Mouse (Mus musculus): ENCODE data around the gene Rusc2.
A peak's percentile ranks its signal among the peaks of the same experiment; 100 is the strongest.

Gene Rusc2

DNA sequence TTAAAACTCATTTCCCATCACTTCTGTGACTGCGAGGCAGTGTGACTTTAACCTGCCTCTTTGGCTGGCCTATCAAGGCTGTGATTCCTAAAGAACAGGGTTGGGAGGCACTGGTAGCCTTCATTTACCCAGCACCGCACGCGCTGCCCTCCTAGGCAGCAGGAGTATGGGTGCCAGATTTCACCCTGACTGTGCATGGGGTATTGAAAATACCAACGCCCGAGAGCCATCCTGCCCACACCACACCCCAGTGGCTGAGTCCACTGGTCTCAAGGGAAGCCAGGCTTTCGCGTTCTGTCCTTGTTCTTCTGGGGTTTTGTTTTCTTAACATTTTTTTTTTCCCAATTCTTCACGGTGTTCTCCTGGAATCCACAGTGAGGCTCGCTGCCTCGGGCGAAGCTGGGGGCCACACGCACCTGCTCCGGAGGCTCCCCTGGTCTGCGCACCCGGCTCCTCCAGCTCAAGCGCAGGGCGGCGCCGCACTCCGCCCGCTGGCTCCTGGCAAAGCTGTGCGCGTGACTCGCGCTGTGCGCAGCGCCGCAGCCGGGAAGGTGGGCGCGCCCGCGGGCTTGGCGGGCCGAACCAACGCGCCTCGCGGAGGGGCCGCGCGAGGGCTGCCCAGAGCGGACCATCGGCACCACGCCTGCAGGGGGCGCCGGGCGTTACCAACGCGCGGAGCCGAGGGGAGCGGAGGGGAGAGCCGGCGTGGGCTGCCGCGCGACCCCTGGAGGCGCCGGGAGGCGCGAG is at the start of gene Rusc2:
Gene Rusc2 (plus strand): TSS at position 572 of the 747 bp plus-strand sequence.
- DNase-seq (ENCODE audit: low spot score in 2 of 2) = peak; percentile 48 to 75

DNA sequence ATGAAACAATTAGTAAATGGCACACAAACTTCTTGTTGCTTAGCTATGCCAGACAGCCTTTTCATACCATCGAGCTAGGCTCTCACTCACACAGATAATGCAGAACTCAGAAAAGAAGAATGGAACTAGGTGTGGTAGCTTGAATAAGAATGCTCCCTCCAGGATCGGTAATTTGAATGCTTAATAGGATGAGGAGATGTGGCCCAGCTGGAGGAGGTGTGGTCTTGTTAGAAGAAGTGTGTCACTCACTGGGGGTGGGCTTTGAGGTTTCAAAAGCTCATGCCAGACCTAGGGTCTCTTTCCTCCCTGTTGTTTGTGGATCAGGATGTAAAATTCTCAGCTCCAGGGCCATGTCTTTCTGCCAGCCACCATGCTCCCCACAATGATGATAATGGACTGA is 47.0 kb upstream of the Rusc2 start:
- no peak for DNase-seq (ENCODE audit: low spot score in 2 of 2)

DNA sequence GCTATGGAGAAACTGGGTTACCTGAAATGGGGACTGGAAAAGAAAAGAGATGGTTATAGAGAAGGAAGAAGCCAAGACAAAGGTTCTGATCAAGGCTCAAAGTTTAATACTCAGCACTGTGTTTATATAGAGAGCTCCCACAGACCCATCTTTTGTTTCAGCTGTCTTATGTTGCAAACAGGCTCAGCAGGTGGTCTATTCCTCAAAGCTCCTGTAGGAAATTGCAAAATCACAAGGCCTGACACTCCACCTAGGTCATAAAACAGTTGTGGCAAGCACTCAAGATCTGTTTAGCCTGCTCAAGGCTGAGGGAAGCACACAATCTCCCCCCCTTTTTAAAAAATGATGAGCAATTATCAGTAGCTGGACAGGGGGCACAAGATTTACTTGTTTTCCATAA is 45.6 kb upstream of the Rusc2 start:
- DNase-seq (ENCODE audit: low spot score in 2 of 2) = no peak

DNA sequence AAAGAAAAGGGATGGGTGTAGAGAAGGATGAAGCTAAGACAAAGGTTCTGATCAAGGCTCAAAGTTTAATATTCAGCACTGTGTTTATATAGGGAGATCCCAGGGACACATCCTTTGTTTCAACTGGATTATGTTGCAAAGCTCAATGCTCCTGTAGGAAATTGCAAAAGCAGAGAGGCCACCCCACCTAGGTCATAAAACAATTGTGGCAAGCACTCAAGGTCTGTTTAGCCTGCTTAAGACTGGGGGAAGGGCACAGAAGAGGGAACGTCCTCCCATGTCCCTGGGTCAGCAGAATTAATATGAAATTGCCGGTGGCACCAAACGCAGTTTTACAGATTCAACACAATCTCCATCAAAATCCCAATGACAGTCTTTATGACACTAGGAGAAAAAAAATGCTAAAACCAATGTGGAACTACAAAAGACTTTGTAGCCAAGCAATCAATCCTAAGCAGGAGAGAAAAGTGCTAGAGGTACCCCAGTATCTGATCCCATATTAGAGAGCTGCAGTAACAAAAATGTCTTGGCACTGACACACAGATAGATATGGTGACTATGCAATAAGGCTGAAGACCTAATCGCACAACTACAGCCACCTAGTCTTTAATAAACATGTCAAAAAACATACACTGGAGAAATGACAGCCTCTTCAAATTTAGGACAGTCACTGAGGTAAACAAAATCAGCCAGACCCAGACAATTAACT is 41.5 kb upstream of the Rusc2 start:
- no peak for DNase-seq (ENCODE audit: low spot score in 2 of 2)

DNA sequence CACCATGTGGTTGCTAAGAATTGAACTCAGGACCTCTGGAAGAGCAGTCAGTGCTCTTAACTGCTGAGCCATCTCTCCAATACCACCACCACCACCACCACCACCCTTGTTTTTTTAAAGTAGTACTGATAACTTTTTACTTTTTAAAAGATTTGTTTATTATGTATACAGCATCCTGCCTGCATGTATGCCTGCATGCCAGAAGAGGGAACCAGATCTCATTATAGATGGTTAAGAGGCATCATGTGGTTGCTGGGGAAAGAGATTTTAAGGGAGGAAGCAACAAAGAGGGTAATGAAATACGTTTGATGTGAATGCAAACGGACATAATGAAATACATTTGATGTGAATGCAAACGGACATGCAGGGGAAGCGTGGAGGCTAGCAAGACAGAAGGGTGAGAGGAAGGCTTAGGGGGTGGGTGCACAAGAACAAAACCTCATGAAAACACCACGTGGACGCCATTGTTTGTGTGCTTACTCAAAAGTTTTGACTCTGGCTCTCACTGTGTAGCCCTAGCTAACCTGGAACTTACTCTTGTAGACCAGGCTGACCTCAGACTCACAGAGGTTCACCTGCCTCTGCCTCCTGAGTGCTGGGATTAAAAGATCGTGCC is 40.4 kb upstream of the Rusc2 start:
- DNase-seq (ENCODE audit: low spot score in 2 of 2) = no peak

DNA sequence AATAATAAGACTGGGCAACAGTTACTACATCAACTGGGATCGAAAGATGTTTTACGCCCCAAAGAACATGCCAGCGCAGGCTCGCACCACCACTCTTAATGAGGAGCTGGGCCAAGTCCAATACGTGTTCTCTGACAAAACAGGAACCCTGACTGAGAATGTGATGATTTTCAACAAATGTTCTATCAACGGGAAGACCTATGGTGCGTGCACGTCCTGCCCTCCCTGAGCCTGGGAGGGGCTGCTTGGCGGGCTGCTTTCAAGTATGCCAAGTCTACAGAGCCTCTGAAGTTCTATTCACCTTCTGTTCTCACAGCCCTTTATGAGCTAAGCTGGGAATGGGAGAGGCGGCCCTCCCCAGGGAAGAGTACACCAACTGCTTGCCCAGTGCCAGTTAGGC is 39.3 kb upstream of the Rusc2 start:
- DNase-seq (ENCODE audit: low spot score in 2 of 2) = no peak

DNA sequence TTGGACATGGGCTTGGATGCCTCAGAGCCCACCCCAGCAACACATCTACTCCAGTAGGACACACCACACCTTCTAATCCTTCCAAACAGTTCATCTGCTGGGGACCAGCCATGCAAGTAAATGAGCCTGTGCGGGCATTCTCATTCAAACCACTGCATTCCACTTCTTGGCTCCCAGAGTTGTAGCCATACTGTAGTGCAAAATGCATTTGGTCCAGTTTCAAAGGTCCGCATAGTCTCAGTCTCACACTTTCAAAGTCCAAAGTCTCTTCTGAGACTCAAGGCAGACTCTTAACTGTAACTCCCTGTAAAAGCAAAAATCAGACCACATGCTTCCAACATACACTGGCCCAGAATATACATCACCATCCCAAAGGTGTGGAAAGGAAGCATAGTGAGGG is 36.8 kb upstream of the Rusc2 start:
- no peak for DNase-seq (ENCODE audit: low spot score in 2 of 2)

DNA sequence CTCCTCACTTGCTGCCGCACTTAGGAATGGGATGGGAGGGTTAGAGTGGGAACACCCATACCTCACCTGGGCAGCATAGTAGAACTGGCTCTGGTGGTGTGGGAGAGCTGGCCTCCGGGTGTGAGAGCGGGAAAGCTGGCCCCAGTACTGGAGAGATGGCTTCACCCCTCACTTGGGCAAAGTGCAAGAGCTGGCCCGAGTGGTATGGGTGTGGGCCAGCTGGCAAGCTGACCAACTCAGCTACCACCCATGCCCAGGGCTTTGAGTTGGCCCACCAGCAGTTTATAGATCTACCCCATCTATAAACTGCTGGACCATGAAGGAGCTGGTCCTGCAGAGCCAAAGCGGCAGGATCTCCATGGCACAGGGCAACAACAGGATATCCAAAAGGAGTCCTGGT is 32.6 kb upstream of the Rusc2 start:
- DNase-seq (ENCODE audit: low spot score in 2 of 2) = no peak

DNA sequence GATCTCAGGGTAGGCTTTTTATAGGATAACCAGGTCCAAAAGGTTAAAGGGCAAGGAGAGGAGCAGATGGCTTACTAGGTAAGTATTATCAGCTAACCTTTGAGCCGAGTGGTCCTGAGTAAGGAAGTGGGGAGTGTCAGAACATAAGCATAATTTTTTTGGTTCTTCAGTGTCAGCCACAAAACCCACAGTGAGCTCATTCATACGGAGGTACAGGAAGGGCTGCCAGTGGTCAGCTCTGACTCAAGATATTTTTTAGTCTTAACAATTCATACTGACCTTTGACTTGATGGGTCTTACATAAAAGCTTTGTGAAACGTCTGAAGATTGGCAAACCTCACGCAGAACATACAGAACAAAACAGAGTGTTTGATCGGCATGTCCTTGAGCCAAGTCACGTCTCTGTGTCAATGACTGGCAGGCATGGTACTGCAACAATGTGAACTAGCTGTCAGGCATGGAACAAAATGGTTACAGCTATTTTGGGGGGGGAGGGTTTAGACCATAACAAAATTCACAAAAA is 31.7 kb upstream of the Rusc2 start:
- no peak for DNase-seq (ENCODE audit: low spot score in 2 of 2)

DNA sequence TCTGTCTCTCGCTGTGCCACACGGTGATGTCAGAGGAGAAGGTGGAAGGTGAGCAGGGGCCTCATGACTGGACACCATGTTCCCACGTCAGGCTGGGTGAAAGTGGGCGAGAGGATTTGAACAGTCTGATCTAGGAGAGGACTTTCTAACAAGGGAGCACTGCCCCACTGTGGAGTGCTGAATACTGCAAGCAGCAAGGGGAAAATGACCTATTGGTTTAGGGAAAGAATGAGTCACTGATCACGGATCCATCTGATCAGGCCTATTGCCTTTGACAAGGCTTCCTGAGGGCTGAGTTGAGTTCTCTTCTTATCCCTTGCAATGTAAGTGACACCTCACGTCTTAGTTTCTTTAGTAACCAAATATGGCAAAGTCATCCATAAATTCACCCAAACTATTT is 28.1 kb upstream of the Rusc2 start:
- no peak for DNase-seq (ENCODE audit: low spot score in 2 of 2)

DNA sequence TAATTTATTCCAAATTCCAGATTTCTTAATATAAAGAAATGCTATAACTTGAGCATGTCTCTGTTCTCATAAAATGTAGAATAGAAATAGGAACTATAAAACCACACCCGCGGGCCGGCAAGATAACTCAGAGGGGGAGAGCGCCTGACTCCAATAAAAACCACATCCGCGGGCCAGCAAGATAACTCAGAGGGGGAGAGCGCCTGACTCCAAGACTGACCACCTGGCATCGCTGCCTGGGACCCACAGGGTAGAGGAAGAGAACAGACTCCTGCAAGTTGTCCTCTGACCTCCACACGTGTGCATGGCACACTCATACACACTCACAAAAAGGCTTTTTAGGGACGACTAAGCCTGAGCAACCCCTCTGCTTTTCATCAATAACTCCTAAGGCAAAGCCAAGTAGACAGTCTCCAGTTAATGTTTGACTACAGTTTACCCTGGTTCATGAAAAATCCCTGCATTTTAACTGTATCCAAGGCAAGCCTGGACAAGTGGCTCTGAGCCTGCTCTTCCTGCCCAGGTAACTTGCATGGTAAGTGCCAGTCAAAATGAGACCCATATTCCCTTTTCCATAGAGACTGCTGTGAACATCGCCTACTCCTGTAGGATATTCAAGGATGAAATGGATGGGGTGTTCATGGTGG is 16.7 kb upstream of the Rusc2 start:
- no peak for DNase-seq (ENCODE audit: low spot score in 2 of 2)

DNA sequence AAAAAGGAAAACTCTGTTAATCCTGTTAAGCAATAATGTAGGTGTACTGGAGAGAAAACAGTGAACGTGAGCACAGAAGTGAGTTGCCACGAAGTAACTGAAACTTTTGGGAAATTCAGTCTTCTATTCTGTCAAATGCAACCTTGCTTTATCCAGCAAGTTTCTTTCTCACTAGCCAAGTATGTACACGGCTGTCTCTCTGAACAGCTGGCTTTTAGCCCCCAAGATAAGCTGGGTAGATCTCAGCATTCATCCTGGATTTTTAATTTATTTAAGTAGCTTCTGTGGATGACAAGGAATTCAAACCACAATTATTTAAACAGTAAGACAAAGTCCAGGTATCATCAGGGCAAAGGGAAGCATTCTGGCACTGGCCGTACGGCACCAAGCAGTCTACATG is 14.5 kb upstream of the Rusc2 start:
- no peak for DNase-seq (ENCODE audit: low spot score in 2 of 2)

DNA sequence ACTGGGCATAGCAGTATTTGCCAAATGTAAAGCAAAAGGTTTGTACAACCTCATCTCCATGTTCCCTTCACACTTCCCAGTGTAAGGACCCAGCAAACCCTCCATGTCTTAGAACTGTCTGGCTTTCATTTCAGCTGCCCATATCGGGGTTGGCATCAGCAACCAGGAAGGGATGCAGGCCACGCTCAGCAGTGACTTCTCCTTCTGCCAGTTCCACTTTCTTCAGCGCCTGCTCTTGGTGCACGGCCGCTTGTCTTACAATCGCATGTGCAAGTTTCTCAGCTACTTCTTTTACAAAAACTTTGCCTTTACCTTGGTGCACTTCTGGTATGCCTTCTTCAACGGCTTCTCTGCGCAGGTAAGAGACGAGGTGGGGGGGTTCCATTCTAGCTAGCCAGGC is 14.0 kb upstream of the Rusc2 start:
- DNase-seq (ENCODE audit: low spot score in 2 of 2) = no peak

DNA sequence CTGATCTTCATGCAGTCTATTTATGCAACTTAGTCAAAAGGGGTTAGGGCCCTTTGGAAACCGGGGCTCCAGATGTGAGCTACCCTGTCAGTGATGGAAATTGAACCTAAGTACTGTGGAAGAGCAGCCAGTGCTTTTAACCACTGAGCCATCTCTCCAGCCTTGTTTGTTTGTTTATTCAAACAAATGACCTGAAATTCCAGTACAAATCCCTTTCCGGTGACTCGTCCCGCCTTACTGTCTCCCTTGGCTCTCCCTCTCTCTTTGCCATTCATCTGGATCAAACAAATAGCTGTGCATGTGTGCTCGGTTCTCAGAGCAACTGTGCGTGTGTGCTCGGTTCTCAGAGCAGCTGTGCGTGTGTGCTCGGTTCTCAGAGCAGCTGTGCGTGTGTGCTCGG is 10.4 kb upstream of the Rusc2 start:
- DNase-seq (ENCODE audit: low spot score in 2 of 2) = no peak

DNA sequence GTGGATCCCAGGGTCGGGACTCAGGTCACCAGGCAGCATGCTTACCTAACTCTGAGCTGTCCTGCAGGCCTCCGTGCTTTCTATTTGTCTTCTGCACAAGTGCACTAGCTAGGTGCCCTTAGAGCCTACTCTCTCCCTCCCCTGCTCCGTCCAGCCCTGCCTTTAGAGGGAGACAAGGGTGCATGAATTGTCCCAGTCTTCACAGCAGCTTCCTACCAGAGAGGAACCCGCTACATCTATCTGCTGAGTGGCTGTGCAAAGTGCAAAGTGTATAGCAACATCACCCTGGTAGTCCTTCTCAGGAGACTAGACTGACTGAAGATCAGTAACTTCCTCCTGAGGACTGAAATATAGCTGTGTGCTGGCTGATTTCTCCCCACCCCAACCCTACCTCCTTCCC is 9.6 kb upstream of the Rusc2 start:
- DNase-seq (ENCODE audit: low spot score in 2 of 2) = no peak

DNA sequence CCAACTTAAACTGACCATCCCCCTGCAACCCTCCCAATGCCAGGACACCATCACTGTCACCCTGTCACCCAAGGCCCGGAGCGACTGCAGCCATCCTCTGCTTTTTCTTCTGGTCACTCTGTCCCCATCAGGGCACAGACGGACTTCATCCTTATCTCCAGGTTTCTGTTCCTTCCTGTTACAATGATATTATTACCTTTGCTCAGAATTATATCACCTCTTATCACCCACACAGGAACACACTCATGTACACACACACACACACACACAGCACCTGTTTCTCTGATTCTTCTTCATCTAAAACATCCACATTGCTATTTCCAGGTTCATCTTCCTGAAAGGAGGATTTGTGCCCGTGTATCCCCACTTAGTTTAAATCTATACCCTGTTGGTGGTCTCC is 7.5 kb upstream of the Rusc2 start:
- no peak for DNase-seq (ENCODE audit: low spot score in 2 of 2)

DNA sequence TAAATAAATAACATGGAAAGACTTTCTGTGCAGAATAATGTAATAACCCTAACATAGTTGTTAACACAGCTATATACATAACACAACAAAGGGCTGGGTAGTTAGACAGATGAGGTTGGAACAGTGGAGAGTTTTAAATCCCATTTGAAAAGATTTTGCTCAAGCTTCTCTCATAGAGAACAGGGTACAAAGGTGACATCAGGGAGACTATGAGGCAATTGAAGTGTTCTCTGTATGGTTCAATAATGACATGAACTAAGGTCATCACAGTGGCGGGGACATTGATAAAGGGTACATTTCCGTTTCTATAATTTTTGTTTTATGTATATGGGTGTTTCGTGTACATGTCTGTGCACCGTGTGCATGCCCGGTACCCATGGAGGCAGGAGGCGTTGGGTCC is 2.2 kb upstream of the Rusc2 start:
- no peak for DNase-seq (ENCODE audit: low spot score in 2 of 2)

DNA sequence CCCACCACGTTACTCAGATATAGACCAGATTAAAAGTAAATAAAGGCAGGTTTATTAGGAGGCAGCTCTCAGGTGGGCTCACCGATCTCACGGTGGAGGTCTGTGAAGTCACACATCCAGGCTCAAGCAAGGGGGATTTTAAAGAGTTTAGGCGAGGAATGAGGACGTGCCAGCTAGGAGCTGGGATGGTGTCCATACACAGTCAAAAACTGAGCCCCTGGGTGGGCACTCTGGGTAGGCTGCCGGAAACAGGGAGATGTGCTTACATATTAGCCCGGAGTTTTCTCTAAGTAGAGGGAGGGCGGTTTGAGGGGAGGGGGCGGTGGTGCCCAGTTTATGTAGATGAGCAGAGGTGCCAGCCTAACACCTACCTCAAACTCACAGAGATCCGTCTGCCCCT is 828 bp upstream of the Rusc2 start:
- no peak for DNase-seq (ENCODE audit: low spot score in 2 of 2)

DNA sequence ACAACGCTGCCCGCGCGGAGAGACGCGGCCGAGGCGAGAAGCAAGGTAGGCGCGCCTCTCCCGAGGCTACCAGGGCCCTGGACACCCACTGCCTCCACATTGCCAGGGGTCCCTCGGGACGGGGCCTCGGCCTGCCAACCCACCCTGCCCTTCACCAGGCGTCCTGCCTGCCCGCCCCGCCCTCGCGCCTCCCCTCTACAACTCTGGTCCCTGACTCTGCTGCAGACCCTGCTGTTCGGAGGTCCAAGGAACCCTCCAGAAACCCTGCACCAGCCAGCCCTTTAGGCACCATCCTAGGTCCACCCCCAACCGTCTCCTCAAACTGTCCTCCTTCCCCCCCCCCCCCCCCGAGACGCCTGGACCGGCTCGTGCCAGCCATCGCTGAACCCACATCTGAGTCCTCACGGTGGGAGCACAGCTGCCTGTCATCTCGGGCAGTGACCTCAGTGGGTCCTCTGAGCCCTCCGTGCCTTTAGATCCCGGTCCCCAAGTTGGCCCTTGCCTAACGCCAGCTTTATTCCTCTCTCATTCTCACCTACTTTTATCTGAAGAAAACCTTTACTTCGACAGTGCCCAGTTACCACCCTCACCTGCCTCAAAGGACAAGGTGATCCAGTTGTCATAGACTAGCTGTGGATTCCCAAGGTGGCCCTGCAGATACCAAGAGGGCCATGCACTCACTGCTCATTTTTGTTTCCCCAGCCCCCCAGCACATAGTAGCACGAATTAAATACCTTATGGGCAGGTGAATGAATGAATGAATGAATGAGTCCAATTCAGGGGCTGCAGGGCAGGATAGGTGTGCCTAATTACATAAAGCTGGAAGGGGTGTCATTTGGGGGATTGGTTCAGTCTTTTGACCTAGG is 609 bp downstream of the Rusc2 start:
- DNase-seq (ENCODE audit: low spot score in 2 of 2) = no peak

DNA sequence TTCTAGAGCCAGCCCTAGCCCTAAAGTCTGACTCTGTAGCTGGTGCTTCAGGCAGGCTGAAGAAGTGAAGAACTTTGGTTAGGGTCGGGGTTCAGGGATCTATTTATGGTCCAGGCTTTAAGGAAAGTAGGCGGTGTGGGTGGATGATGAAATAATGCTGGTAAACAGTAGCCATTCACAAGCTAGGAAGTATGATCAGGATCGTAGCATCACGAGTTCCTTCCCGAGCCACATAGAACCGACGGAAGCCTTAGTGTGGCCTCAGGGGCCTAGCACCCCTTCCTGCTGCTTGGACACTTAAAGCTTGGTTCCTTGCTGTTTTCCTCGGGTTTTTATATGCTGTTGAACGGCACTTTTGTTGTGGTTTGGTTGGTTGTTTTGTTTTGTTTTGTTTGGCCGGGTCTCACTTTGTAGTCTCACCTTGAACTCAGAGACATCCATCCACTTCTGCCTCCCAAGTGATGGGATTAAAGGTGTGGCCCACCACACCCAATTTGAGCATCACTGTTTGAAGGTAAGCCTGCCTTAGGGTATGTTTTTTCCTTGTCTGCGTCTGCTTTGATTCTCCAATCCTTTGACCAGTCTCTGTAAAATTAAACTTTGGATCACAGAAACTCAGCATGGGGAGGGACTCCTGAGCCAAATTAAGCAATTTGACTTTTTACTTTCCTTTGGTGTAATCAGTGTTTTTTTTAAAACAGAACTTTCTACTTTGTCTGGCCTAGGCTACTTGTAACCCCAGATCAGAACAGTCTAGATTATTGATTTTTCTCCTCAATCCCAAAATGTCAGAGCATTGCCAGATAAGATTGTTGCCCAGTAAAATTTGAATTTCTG is 1.7 kb downstream of the Rusc2 start:
- DNase-seq (ENCODE audit: low spot score in 2 of 2) = no peak

DNA sequence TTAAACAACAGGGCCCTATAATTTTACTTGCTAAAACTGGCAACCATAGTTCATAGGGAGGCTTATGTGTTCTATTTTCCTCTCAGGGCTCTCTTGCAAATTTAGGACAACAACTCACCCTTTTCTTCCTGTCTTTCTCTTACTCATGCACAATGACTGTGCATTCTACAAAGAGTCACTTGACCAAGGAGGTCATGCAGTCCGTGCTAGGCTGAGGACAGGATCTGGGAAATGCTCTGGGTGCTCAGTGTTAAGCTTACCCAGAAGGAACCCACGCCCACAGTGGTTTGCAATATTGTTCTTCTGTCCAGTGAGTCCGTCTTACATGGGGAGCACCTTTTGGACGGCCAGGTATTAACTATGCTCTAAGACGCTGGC is 2.3 kb downstream of the Rusc2 start:
- DNase-seq (ENCODE audit: low spot score in 2 of 2) = no peak

Data from spleen, postnatal 4 days (tissue).